Mouse (Mus musculus) CH12.LX (cell line): ENCODE measurements around the gene Fhit.

Experiments
- BHLHE40 ChIP-seq: IDR thresholded peaks from 2 replicates; pipeline ENCODE4 v1.6.1; 2011; ENCODE audit warnings: mild to moderate bottlenecking, low read depth, low read length, improper control_type of control experiment
- CTCF ChIP-seq, 2 experiments: IDR thresholded peaks in 1 of 2; conservative IDR thresholded peaks in 1 of 2; 2 replicates each; pipeline ENCODE4 v1.5.1; 2011 to 2012; ENCODE audit warnings: low read depth in 2 of 2, low read length in 2 of 2, improper control_type of control experiment in 1 of 2, inconsistent platforms in 1 of 2, mild to moderate bottlenecking in 1 of 2, moderate library complexity in 1 of 2
- E2F4 ChIP-seq: IDR thresholded peaks from 2 replicates; pipeline ENCODE4 v1.6.1; 2011; ENCODE audit warnings: low read depth, low read length, improper control_type of control experiment; ENCODE audit not compliant: insufficient replicate concordance
- EP300 ChIP-seq: IDR thresholded peaks from 2 replicates; pipeline ENCODE4 v1.6.1; 2011; ENCODE audit warnings: low read length, improper control_type of control experiment
- KAT2A ChIP-seq: IDR thresholded peaks from 2 replicates; pipeline ENCODE4 v1.6.1; 2012; ENCODE audit warnings: low read length, improper control_type of control experiment, inconsistent platforms; ENCODE audit not compliant: insufficient replicate concordance
- MAX ChIP-seq: IDR thresholded peaks from 2 replicates; pipeline ENCODE4 v1.6.1; 2011; ENCODE audit warnings: low read length, improper control_type of control experiment
- MEF2A ChIP-seq: IDR thresholded peaks from 2 replicates; pipeline ENCODE4 v1.6.1; 2014; ENCODE audit warnings: low read depth, mild to moderate bottlenecking, inconsistent platforms, low read length, improper control_type of control experiment, borderline replicate concordance
- POLR2A ChIP-seq: IDR thresholded peaks from 2 replicates; pipeline ENCODE4 v1.6.1; 2011; ENCODE audit warnings: low read depth, mild to moderate bottlenecking, improper control_type of control experiment, low read length
- ZC3H11A ChIP-seq: IDR thresholded peaks from 2 replicates; pipeline ENCODE4 v1.6.1; 2012; ENCODE audit warnings: low read depth, mild to moderate bottlenecking, inconsistent platforms, low read length, improper control_type of control experiment
- ZNF384 ChIP-seq: IDR thresholded peaks from 2 replicates; pipeline ENCODE4 v1.6.1; 2012; ENCODE audit warnings: low read depth, low read length, improper control_type of control experiment, inconsistent platforms

- TF ChIP-seq CTCF (conservative IDR thresholded peaks at IDR 0.05 in 1 of 2, IDR thresholded peaks at IDR 0.05 in 1 of 2; ENCODE audit: low read depth in 2 of 2, low read length in 2 of 2) (no peak), BHLHE40 (no peak), MEF2A (no peak), ZC3H11A (no peak), POLR2A (no peak), E2F4 (no peak), EP300 (no peak), KAT2A (no peak), MAX (no peak), ZNF384 (no peak)
These were observed 1515.6 kb downstream of the Fhit start for GRCm38 (mm10) chr14:9646233-9646632.
